Mouse (Mus musculus) cerebral cortex, adult 2 months (tissue): ENCODE results near the gene Galnt10.

Experiments used
- WGBS: fragments of 180-500 bp; shearing (Covaris S2); methylation state at CpG from one replicate; pipeline ENCODE4 v1.1.7; 2018; 5-methylcytosine and 5-hydroxymethylcytosine counted together

Galnt10 gene

GRCm38 (mm10) chr11:57827915-57828545, 182.8 kb downstream of the Galnt10 start:
- WGBS, result 2% methylated on average over 33 of the region's 33 CpGs

GRCm38 (mm10) chr11:57828955-57829870, 184.0 kb downstream of the Galnt10 start:
- WGBS, result 11% methylated on average over 53 of the region's 53 CpGs

GRCm38 (mm10) chr11:57829871-57830775, 184.9 kb downstream of the Galnt10 start:
- 72% methylated on average over 17 of the region's 17 CpGs for WGBS

- WGBS, result 20% methylated on average over 31 of the region's 31 CpGs
These were observed 186.1 kb downstream of the Galnt10 start for GRCm38 (mm10) chr11:57831281-57831781.

GRCm38 (mm10) chr11:57831861-57832260, 186.6 kb downstream of the Galnt10 start:
- 32% methylated on average over 16 of the region's 16 CpGs for WGBS

- WGBS, result 30% methylated on average over 23 of the region's 23 CpGs
These were observed 187.4 kb downstream of the Galnt10 start, which contains the start of gene Hand1 for GRCm38 (mm10) chr11:57832552-57833201. Gene Hand1 (minus strand): TSS chr11:57832818.

GRCm38 (mm10) chr11:57833296-57833977, 188.2 kb downstream of the Galnt10 start:
- 14% methylated on average over 30 of the region's 30 CpGs for WGBS

GRCm38 (mm10) chr11:57834031-57834430, 188.8 kb downstream of the Galnt10 start:
- 26% methylated on average over 6 of the region's 6 CpGs for WGBS

- WGBS, result 48% methylated on average over 2 of the region's 2 CpGs
These were observed 190.1 kb downstream of the Galnt10 start for GRCm38 (mm10) chr11:57835331-57835730.

- WGBS, result 31% methylated on average over 3 of the region's 3 CpGs
These were observed 190.7 kb downstream of the Galnt10 start for GRCm38 (mm10) chr11:57835931-57836330.

GRCm38 (mm10) chr11:57836401-57836800, 191.2 kb downstream of the Galnt10 start:
- WGBS, result 21% methylated on average over 9 of the region's 9 CpGs
